Mouse (Mus musculus) T-helper 1 cell (primary cell): ENCODE results near the gene Ube2i.

ENCODE experiments used
- in situ Hi-C: fragments of 300-600 bp; cut with MboI, MseI; formaldehyde crosslinking; loops from one replicate; pipeline ENCODE4 v1.15.1; 2025; ENCODE audit warnings: high pct_unique_total_duplicates

The Ube2i gene

GRCm38 (mm10) chr17:25274571-25275346 lies at the start of gene Ube2i:
Gene Ube2i (minus strand): TSS chr17:25274622.
- in situ Hi-C loops = loop anchor here (5.0 kb wide), 3 partner anchors 52 to 162 kb away; partner anchors contain the start of gene BC003965

DNA sequence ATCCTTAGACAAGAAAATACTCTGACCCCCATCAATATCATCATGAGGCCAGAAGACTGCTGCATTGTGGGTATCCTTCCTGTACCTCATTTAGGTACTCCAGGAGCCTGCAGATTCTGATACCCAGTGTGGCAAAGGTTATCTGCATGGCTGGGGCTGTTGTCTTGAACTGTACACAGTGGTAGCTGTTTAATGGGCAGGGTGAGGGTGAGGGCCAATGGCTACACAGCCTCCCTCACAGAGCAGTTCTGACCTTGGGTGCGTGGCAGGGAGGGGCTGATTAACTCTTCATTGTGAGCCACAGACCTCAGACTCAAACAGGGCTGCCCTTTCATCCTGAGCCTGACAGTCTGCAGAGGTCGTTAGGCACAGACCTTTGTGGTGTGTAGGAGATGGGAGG lies 48.5 kb upstream of the Ube2i start:
- in situ Hi-C loops = no loop called here

- in situ Hi-C loops = no loop called here
Observed at GRCm38 (mm10) chr17:25320819-25321218, 46.4 kb upstream of the Ube2i start.

DNA sequence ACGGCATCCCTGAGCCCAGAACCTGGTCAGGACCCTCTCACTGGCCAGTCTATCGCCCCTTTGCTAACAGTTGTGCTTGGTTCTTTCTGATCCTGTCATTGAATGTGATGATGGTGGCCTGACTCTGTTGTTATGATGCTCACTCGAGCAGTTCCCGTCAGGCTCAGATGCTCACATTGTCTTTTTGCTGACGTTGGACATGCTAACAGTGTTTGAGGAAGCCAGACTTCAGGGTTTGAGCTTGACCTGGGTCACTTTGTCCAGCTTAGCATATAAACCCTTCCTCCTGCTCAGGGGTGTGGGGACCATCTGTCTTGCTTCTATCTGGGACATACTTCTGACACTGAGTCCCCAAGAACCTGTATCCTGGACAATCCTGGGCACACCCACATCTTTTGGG lies 43.9 kb upstream of the Ube2i start, which contains the start of gene Prss29:
Prss29 (plus strand) TSS at position 301 of the 400 bp plus-strand sequence.
- in situ Hi-C loops = no loop called here

- in situ Hi-C loops = no loop called here
Observed at GRCm38 (mm10) chr17:25308346-25308745, 33.9 kb upstream of the Ube2i start, which contains the start of gene Prss28. Gene Prss28 (plus strand): TSS chr17:25308646.

- in situ Hi-C loops = no loop called here
Observed at GRCm38 (mm10) chr17:25298094-25298493, 23.7 kb upstream of the Ube2i start, which contains the start of gene Prss34. Gene Prss34 (plus strand): TSS chr17:25298394.

GRCm38 (mm10) chr17:25294111-25294510 lies 19.7 kb upstream of the Ube2i start:
- in situ Hi-C loops = no loop called here

GRCm38 (mm10) chr17:25293495-25293894 lies 19.1 kb upstream of the Ube2i start:
- in situ Hi-C loops = no loop called here

- in situ Hi-C loops = no loop called here
Observed at GRCm38 (mm10) chr17:25290411-25290810, 16.0 kb upstream of the Ube2i start.

DNA sequence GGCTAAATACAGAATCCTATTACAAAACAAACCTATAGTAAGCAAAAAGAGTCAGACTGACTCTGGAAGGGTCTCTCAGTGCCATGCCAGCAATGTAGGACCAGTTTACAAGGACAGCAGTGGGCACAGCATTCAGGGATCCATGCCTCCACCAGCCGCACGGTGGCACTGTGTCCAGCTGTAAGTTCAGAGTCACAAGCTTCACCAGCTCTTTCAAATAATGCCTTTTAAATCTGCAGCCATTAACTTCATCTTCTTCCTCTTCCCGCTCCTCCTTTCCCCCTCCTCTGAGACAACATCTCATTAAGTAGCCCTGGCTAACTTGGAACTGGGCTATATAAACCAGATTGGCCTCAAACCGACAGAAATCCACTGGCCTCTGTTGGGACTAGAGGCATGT lies 14.4 kb upstream of the Ube2i start:
- in situ Hi-C loops = no loop called here

- in situ Hi-C loops = no loop called here
Observed at GRCm38 (mm10) chr17:25285033-25285432, 10.6 kb upstream of the Ube2i start.

GRCm38 (mm10) chr17:25282133-25282532 lies 7.7 kb upstream of the Ube2i start:
- in situ Hi-C loops = no loop called here

- in situ Hi-C loops = loop anchor here (5.0 kb wide), 1 partner anchor 94 kb away; the partner anchor contains the start of gene BC003965
Observed at GRCm38 (mm10) chr17:25275833-25276232, 1.4 kb upstream of the Ube2i start.

DNA sequence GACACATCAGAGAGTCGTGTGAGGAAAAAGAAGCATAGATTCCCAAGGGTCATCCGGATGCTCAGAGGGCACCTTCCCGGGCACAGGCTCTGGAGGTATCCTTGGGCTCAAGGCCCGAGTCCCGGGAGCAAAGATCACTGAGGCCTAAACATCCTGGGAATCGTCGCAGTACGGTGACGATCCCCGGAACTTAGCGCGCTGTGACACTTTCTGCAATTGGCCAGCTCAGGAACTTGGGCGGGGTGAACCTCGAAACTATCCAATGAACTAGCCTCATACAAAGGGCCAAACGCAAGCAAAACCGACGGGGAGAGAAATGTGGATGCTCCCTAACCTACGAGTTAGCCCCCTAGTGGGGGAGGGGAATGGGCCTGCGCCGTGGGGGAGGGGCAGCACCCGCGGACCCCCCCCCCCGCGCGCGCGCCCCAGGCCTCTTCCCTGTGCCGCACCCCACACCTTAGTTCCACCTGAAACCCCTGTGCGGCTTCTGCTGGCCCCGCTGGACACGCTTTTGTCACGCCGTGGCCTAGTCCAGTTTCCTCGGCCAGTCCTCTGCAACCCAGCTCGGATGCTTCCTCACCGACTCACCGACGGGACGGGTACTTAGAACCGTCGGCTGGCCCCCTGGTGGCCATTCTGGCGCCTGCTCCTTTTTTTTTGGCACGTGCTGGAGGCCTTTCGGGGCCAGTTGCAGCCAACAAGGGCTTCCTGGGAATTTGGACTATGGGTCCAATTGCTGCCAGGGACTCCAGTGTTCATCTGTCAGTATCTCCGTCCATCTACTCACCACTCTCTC lies 518 bp downstream of the Ube2i start:
- in situ Hi-C loops = loop anchor here (5.0 kb wide), 2 partner anchors 52 to 162 kb away; no protein-coding TSS in a partner anchor

GRCm38 (mm10) chr17:25272951-25273705 lies 1.3 kb downstream of the Ube2i start:
- in situ Hi-C loops = loop anchor here (5.0 kb wide), 2 partner anchors 51 to 161 kb away; no protein-coding TSS in a partner anchor

DNA sequence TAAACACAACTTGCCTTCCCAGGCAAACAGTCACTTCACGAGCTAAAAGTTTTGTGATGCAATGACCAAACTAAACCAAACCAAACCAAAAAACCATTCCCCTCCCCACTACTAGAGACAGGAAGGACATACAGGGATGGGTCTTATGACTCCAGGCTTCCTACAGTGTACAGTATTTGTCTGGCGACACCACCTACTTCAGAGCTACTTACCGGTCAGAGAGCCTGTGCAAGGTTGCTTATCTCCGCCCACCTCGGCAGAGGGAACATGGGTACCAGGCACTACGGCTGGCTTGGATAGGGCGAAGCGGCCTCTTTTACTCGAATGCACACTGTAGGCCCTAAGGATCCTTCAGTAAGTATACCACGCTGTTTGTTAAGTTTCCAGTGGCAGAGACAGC lies 2.1 kb downstream of the Ube2i start:
- in situ Hi-C loops = loop anchor here (5.0 kb wide), 2 partner anchors 50 to 160 kb away; no protein-coding TSS in a partner anchor

GRCm38 (mm10) chr17:25270795-25271335 lies 3.6 kb downstream of the Ube2i start:
- in situ Hi-C loops = loop anchor here (5.0 kb wide), 2 partner anchors 49 to 159 kb away; no protein-coding TSS in a partner anchor

DNA sequence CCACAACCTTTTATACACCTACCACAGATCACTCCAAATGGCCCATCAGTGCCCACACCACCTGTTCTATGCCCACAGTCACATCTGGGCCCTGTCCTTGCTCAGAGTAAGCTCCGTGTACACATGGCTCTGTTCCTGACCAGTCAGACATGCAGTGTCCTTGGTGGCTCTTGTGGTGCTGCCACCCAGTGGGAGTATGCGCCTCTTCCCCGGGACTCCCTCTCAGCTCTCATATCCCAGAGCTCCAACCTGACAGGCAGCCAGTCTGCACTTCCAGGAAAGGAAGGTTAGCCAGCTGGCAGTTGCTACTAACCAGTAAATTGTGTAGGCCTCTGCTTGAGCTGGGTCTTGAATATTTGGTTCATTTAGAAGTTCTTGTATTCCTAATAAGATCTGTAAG lies 10.0 kb downstream of the Ube2i start:
- in situ Hi-C loops = no loop called here

DNA sequence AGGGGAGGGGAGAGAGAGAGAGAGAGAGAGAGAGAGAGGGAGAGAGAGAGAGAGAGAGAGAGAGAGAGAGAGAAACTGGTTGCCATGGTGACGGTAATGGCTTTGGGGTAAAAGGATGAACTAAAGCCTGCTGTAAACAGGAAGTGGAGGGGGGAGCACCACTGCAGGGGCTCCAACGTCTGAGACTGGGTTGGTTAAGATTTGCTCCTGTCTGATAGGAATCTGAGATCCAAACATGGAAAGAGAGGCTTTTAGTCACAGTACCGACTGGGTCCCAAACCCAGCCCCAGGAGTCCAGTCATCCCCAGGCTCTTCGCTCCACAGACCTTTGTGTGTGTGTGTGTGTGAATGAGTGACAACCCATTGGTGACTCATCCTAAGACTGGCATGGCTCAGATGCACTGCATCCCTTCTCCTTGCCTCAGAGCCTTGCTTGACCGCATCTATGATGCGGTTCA lies 16.6 kb downstream of the Ube2i start:
- in situ Hi-C loops = no loop called here

GRCm38 (mm10) chr17:25256140-25256754 lies 18.2 kb downstream of the Ube2i start, which contains the start of gene Baiap3:
Gene Baiap3 (minus strand): TSS chr17:25256364.
- in situ Hi-C loops = no loop called here
